Mouse (Mus musculus) liver, postnatal 0 days (tissue): ENCODE data around the gene Fam178b.

Experiments
- CTCF ChIP-seq: sonication (generic); IDR thresholded peaks from 2 replicates; pipeline ENCODE4 v1.5.1; 2016; ENCODE audit warnings: antibody characterized with exemption, low read depth
- EP300 ChIP-seq: IDR thresholded peaks from 2 replicates; pipeline ENCODE4 v1.6.1; 2016; ENCODE audit warnings: antibody characterized with exemption, low read depth, mild to moderate bottlenecking

DNA sequence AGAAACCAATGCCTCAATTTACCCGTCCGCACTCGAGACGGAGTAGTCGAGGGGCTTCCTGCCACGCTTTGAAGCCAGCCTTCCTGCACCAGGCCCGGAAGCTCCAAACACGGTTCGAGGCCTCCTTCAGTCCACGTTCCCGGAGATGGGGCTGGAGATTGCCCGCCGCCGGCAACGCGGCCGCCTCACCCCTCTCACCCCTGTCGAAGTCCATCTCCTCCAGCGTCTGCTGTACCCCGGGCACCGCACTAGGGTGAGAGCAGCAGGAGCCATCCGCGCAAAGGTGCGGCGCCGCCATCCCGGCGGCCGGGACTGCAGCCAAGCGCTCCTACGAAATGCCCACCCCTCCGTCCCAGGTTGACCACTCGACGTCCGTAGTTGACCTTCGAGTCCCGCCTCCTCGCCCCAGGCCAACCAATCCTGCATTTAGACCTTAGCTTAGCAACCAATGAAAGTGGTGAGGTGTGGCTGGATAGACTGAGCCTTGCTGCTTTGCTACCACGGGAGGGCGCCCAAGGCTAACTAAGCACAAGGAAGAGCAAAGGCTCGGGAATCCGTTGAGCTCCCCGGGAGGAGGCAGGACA, 136.0 kb downstream of the Fam178b start, which contains the start of gene Ankrd39:
- TF ChIP-seq CTCF: peak; percentile 100
- peak; percentile 39; the same call in 1 of the 2 replicates for TF ChIP-seq EP300
